Mouse (Mus musculus) megakaryocyte, embryonic 14.5 days (primary cell): ENCODE measurements around the gene Etnk2.

ENCODE experiments used
- FLI1 ChIP-seq: IDR thresholded peaks from 2 replicates; pipeline ENCODE4 v1.6.1; 2012; ENCODE audit warnings: low read length, inconsistent platforms, mixed read lengths
- GATA1 ChIP-seq: IDR thresholded peaks from 3 replicates; pipeline ENCODE4 v1.6.1; 2012; ENCODE audit warnings: mixed read lengths, low read length, inconsistent platforms, borderline replicate concordance

DNA sequence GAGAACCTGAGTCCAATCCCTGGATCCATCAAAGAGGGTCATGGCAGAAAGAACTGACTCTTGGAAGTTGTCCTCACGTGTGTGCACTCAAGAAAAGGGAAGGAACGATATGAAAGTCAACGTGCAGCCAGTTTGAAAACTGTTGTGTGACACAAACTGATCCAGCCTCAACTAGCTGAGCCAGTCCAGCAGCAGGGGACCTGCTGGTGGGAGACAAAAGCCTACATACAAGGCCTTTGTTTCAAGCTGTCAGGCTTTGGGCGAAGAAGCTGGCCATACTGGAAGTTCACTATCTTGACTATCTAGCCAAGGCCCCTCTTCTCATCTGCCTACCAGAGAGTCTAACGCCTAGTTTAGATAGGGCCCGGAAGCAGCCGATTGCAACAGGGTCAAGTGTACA is 53.1 kb downstream of the Etnk2 start:
- no peak for TF ChIP-seq GATA1
- no peak for TF ChIP-seq FLI1
